Mouse (Mus musculus): ENCODE results near the gene Fmo3.

GRCm38 (mm10) chr1:162925121-162925520 lies 59.2 kb downstream of the Fmo3 start:
- TF ChIP-seq CTCF (IDR thresholded peaks at IDR 0.05; ENCODE audit: low read depth, low read length) = no peak
- no peak for TF ChIP-seq POLR2A (IDR thresholded peaks at IDR 0.05; ENCODE audit: extremely low read depth, insufficient read depth, low read length)

Data from liver, adult 2 months (tissue).